In genomic region chr4:88739036-88739435, GRCm38 (mm10) we compare ENCODE assay signal across 31 mouse cellular contexts. TPM values are rescaled to one million over a fixed set of nuclear protein-coding genes. Genes with fewer than 3 reads are reported as not detected.
DNase-seq lines count a peak whose midpoint lies in the region; ATAC-seq lines count a peak whose summit lies in the region.
"Had no signal": no experiment of that assay in that cellular context is flagged by ENCODE, and none has a peak within 500 bp of the region (broad histone marks: within the 10 kb centered on the region; RNA-seq: fewer than 3 reads in every experiment).

No protein-coding gene starts in this region.

- no peak overlapping the region for H3K4me3 ChIP-seq in intestine, embryonic 16.5 days (ENCODE audit: low read length)
- H3K4me3 ChIP-seq: embryonic facial prominence, embryonic 10.5 days; embryonic facial prominence, embryonic 13.5 days; erythroblast, embryonic 14.5 days; forebrain, embryonic 10.5 days; forebrain, embryonic 13.5 days; gastrocnemius, adult 2 months; heart, embryonic 12.5 days; heart, embryonic 15.5 days; hindbrain, embryonic 10.5 days; hindbrain, embryonic 13.5 days; intestine, embryonic 15.5 days had no signal

- H3K9ac ChIP-seq in intestine, embryonic 16.5 days (ENCODE audit: low read depth, low read length), result no peak overlapping the region
- H3K9ac ChIP-seq: embryonic facial prominence, embryonic 13.5 days; forebrain, embryonic 13.5 days; heart, embryonic 12.5 days; heart, embryonic 15.5 days; hindbrain, embryonic 13.5 days; intestine, embryonic 15.5 days had no signal

- no peaks in the 10 kb centered on the region for H3K9me3 ChIP-seq in intestine, embryonic 16.5 days (ENCODE audit: control insufficient read depth, low read length)
- H3K9me3 ChIP-seq: embryonic facial prominence, embryonic 10.5 days; embryonic facial prominence, embryonic 13.5 days; forebrain, embryonic 10.5 days; forebrain, embryonic 13.5 days; heart, embryonic 12.5 days; heart, embryonic 15.5 days; hindbrain, embryonic 10.5 days; hindbrain, embryonic 13.5 days; intestine, embryonic 15.5 days had no signal

- H3K36me3 ChIP-seq in intestine, embryonic 16.5 days (ENCODE audit: control insufficient read depth, insufficient read depth, low read length), result no peaks in the 10 kb centered on the region
- H3K36me3 ChIP-seq: embryonic facial prominence, embryonic 10.5 days; embryonic facial prominence, embryonic 13.5 days; forebrain, embryonic 10.5 days; heart, embryonic 12.5 days; heart, embryonic 15.5 days; hindbrain, embryonic 10.5 days; hindbrain, embryonic 13.5 days; intestine, embryonic 15.5 days had no signal

- DNase-seq in 416B (ENCODE audit: low read depth), result peak; percentile 65
- DNase-seq in adrenal gland, postnatal 10 days, result no peak
- DNase-seq: cerebellum, adult 11 months had no signal

- WGBS in intestine, embryonic 16.5 days, result 86% methylated on average over 6 of the region's 6 CpGs

- H3K4me2 ChIP-seq in intestine, embryonic 16.5 days (ENCODE audit: low read depth, low read length), result no peak overlapping the region
- H3K4me2 ChIP-seq: embryonic facial prominence, embryonic 13.5 days; forebrain, embryonic 13.5 days; heart, embryonic 12.5 days; heart, embryonic 15.5 days; hindbrain, embryonic 13.5 days; intestine, embryonic 15.5 days had no signal

- H3K4me1 ChIP-seq in intestine, embryonic 16.5 days (ENCODE audit: control insufficient read depth, insufficient read depth, low read length), result peaks cover 3% of the 10 kb centered on the region; the same call in 1 of the 2 replicates
- H3K4me1 ChIP-seq: embryonic facial prominence, embryonic 10.5 days; embryonic facial prominence, embryonic 13.5 days; forebrain, embryonic 10.5 days; forebrain, embryonic 13.5 days; hindbrain, embryonic 10.5 days; hindbrain, embryonic 13.5 days had no signal

- peak; percentile 55 for ATAC-seq in common myeloid progenitor, adult 5-6 weeks (replicated peaks; ENCODE audit: low read depth, poor library complexity, severe bottlenecking)
- ATAC-seq in megakaryocyte progenitor cell, adult 5-6 weeks (replicated peaks; ENCODE audit: poor library complexity), result peak; percentile 71
- ATAC-seq in erythroid progenitor cell, adult 5-6 weeks (replicated peaks; ENCODE audit: low FRiP score, poor library complexity, severe bottlenecking), result no peak
- no peak for ATAC-seq in intestine, embryonic 16.5 days
- ATAC-seq: forebrain, embryonic 16.5 days; hindbrain, embryonic 16.5 days; intestine, embryonic 15.5 days had no signal

- H3K27ac ChIP-seq in intestine, embryonic 16.5 days (ENCODE audit: low read length), result no peak overlapping the region
- H3K27ac ChIP-seq: embryonic facial prominence, embryonic 10.5 days; embryonic facial prominence, embryonic 13.5 days; forebrain, embryonic 10.5 days; forebrain, embryonic 13.5 days; gastrocnemius, adult 2 months; heart, embryonic 15.5 days; hindbrain, embryonic 10.5 days; hindbrain, embryonic 13.5 days; intestine, embryonic 15.5 days had no signal

- H3K27me3 ChIP-seq in intestine, embryonic 16.5 days (replicated peaks; ENCODE audit: control insufficient read depth, insufficient read depth, low read length), result no peaks in the 10 kb centered on the region
- H3K27me3 ChIP-seq: embryonic facial prominence, embryonic 13.5 days; forebrain, embryonic 13.5 days; heart, embryonic 12.5 days; heart, embryonic 15.5 days; intestine, embryonic 15.5 days had no signal

RNA-seq across cellular contexts. Expression of gene Gm13271, which starts 15.6 kb away (rescaled TPM):
- total RNA-seq in common myeloid progenitor, adult 5-6 weeks (2017), result not detected in 2 replicates
- total RNA-seq in megakaryocyte progenitor cell, adult 5-6 weeks (2015), result not detected in 2 replicates
- not detected in 2 replicates for total RNA-seq in megakaryocyte progenitor cell, adult 5-6 weeks (2017)
- not detected for total RNA-seq in adrenal gland, postnatal 10 days (2021)
- total RNA-seq in erythroid progenitor cell, adult 5-6 weeks (2015; ENCODE audit: low replicate concordance), result not detected in 2 replicates
- total RNA-seq in erythroid progenitor cell, adult 5-6 weeks (2017; ENCODE audit: low replicate concordance), result not detected in 2 replicates
- not detected in 2 replicates for polyA plus RNA-seq in intestine, embryonic 16.5 days (2015; fragmentation: Nextera tagmentation; extraction: Ambion mirVana)
- total RNA-seq: adrenal gland, adult 8-10 months; adrenal gland, postnatal 36 days; ES-E14; gastrocnemius, adult 2 months; gastrocnemius, postnatal 14 days; gastrocnemius, postnatal 4 days; heart, adult 18-20 months; heart, postnatal 10 days; heart, postnatal 36 days had no signal
- polyA plus RNA-seq: activated CD4-positive, CD25-positive, alpha-beta regulatory T cell, adult 4 months; cerebellum, adult 2 months; cortical plate, adult 2 months; embryonic facial prominence, embryonic 10.5 days; embryonic facial prominence, embryonic 13.5 days; erythroblast, embryonic 14.5 days; forebrain, embryonic 10.5 days; forebrain, embryonic 13.5 days; forebrain, embryonic 16.5 days; heart, embryonic 12.5 days; heart, embryonic 15.5 days; hindbrain, embryonic 10.5 days; hindbrain, embryonic 13.5 days; hindbrain, embryonic 16.5 days; intestine, embryonic 15.5 days had no signal

RNA-seq across cellular contexts. Expression of gene Klhl9, which starts 16.8 kb away (rescaled TPM):
- total RNA-seq in common myeloid progenitor, adult 5-6 weeks (2017), result 91.1 and 99.9 TPM in 2 replicates
- total RNA-seq in megakaryocyte progenitor cell, adult 5-6 weeks (2015), result 48.8 and 49.8 TPM in 2 replicates
- 70.2 and 85.6 TPM in 2 replicates for total RNA-seq in megakaryocyte progenitor cell, adult 5-6 weeks (2017)
- 10 to 100 TPM; 74.5 to 81.4 TPM for total RNA-seq in adrenal gland, postnatal 10 days (2021)
- 20.1 and 22.0 TPM in 2 replicates for total RNA-seq in erythroid progenitor cell, adult 5-6 weeks (2015; ENCODE audit: low replicate concordance)
- total RNA-seq in erythroid progenitor cell, adult 5-6 weeks (2017; ENCODE audit: low replicate concordance), result 21.1 and 31.8 TPM in 2 replicates
- polyA plus RNA-seq in intestine, embryonic 16.5 days (2015; fragmentation: Nextera tagmentation; extraction: Ambion mirVana), result 63.4 and 69.9 TPM in 2 replicates

RNA-seq across cellular contexts. Expression of gene Gm26566, which starts 17.4 kb away (rescaled TPM):
- 2.9 TPM in 1 of 2 replicates, not detected in the other for total RNA-seq in common myeloid progenitor, adult 5-6 weeks (2017)
- total RNA-seq in megakaryocyte progenitor cell, adult 5-6 weeks (2015), result 0.56 TPM in 1 of 2 replicates, not detected in the other
- total RNA-seq in megakaryocyte progenitor cell, adult 5-6 weeks (2017), result 1.2 and 1.5 TPM in 2 replicates
- 1 to 10 TPM in 1 of 2 experiments, under 1 TPM in 1; 0.60 to 1.2 TPM for total RNA-seq in adrenal gland, postnatal 10 days (2021)
- total RNA-seq in erythroid progenitor cell, adult 5-6 weeks (2015; ENCODE audit: low replicate concordance), result not detected in 2 replicates
- 0.51 TPM in 1 of 2 replicates, not detected in the other for total RNA-seq in erythroid progenitor cell, adult 5-6 weeks (2017; ENCODE audit: low replicate concordance)
- polyA plus RNA-seq in intestine, embryonic 16.5 days (2015; fragmentation: Nextera tagmentation; extraction: Ambion mirVana), result 0.62 and 1.4 TPM in 2 replicates
- polyA plus RNA-seq: activated CD4-positive, CD25-positive, alpha-beta regulatory T cell, adult 4 months had no signal

RNA-seq across cellular contexts. Expression of gene Gm13283, which starts 20.9 kb away (rescaled TPM):
- not detected in 2 replicates for total RNA-seq in common myeloid progenitor, adult 5-6 weeks (2017)
- total RNA-seq in megakaryocyte progenitor cell, adult 5-6 weeks (2015), result not detected in 2 replicates
- 0.67 and 0.68 TPM in 2 replicates for total RNA-seq in megakaryocyte progenitor cell, adult 5-6 weeks (2017)
- under 1 TPM in 1 of 2 experiments, not detected in 1; 0.24 TPM for total RNA-seq in adrenal gland, postnatal 10 days (2021)
- total RNA-seq in erythroid progenitor cell, adult 5-6 weeks (2015; ENCODE audit: low replicate concordance), result not detected in 2 replicates
- total RNA-seq in erythroid progenitor cell, adult 5-6 weeks (2017; ENCODE audit: low replicate concordance), result not detected in 2 replicates
- 0.21 TPM in 1 of 2 replicates, not detected in the other for polyA plus RNA-seq in intestine, embryonic 16.5 days (2015; fragmentation: Nextera tagmentation; extraction: Ambion mirVana)
- total RNA-seq: adrenal gland, adult 8-10 months; ES-E14; gastrocnemius, adult 2 months; gastrocnemius, postnatal 14 days; gastrocnemius, postnatal 4 days; heart, adult 18-20 months; heart, postnatal 10 days; heart, postnatal 36 days had no signal
- polyA plus RNA-seq: cerebellum, adult 2 months; cortical plate, adult 2 months; erythroblast, embryonic 14.5 days; hindbrain, embryonic 10.5 days; hindbrain, embryonic 16.5 days had no signal

RNA-seq across cellular contexts. Expression of gene Gm13290, which starts 34.6 kb away (rescaled TPM):
- total RNA-seq in common myeloid progenitor, adult 5-6 weeks (2017), result not detected in 2 replicates
- total RNA-seq in megakaryocyte progenitor cell, adult 5-6 weeks (2015), result not detected in 2 replicates
- total RNA-seq in megakaryocyte progenitor cell, adult 5-6 weeks (2017), result not detected in 2 replicates
- not detected for total RNA-seq in adrenal gland, postnatal 10 days (2021)
- not detected in 2 replicates for total RNA-seq in erythroid progenitor cell, adult 5-6 weeks (2015; ENCODE audit: low replicate concordance)
- not detected in 2 replicates for total RNA-seq in erythroid progenitor cell, adult 5-6 weeks (2017; ENCODE audit: low replicate concordance)
- 0.44 and 0.83 TPM in 2 replicates for polyA plus RNA-seq in intestine, embryonic 16.5 days (2015; fragmentation: Nextera tagmentation; extraction: Ambion mirVana)
- total RNA-seq: adrenal gland, postnatal 36 days; ES-E14; gastrocnemius, adult 2 months; gastrocnemius, postnatal 14 days; gastrocnemius, postnatal 4 days; heart, adult 18-20 months; heart, postnatal 10 days; heart, postnatal 36 days had no signal
- polyA plus RNA-seq: activated CD4-positive, CD25-positive, alpha-beta regulatory T cell, adult 4 months; cerebellum, adult 2 months; cortical plate, adult 2 months; embryonic facial prominence, embryonic 10.5 days; erythroblast, embryonic 14.5 days; forebrain, embryonic 13.5 days; forebrain, embryonic 16.5 days; hindbrain, embryonic 13.5 days; hindbrain, embryonic 16.5 days; intestine, embryonic 15.5 days had no signal

Comparison
In these comparisons a context has a peak if more than half of its experiments do, and no peak if none do; other contexts are left out.
1. ATAC-seq: peak in common myeloid progenitor, adult 5-6 weeks (single experiment) and megakaryocyte progenitor cell, adult 5-6 weeks (single experiment); none in erythroid progenitor cell, adult 5-6 weeks (single experiment) and intestine, embryonic 16.5 days (single experiment).